Comparison of ENCODE assay signal across 8 mouse cellular contexts in the genomic region with DNA sequence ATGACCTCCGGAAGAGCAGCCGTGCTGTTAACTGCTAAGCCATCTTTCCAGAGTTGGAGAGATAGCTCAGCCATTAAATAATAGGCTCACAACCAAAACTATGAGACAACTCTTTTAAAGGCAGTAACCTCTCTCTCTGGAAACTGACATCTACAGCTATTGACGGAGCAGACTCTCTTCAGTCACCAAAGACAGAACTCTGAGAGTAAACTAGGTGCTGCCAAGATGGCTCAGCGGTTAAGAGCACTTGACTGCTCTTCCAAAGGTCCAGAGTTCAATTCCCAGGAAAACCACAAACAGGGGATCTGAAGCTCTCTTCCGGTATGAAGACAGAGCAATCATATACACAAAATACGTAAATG. TPM values are rescaled to one million over a fixed set of nuclear protein-coding genes. Genes with fewer than 3 reads are reported as not detected.
A peak's percentile ranks its signal among the peaks of the same experiment; 100 is the strongest.
DNase-seq lines count a peak whose midpoint lies in the region; ATAC-seq and TF ChIP-seq lines count a peak whose summit lies in the region.

No protein-coding gene starts in this region.

- intact Hi-C loops in heart, postnatal 10 days (cut with DNase I), result no loop called here

- H3K9ac ChIP-seq in heart, embryonic 12.5 days, result peak overlapping the region; percentile 49
- H3K9ac ChIP-seq in forebrain, embryonic 15.5 days (replicated peaks), result peak overlapping the region; percentile 41; the same call in 1 of the 2 replicates
- peak overlapping the region; percentile 65 for H3K9ac ChIP-seq in liver, embryonic 16.5 days (ENCODE audit: low read depth, low read length)

- H3K36me3 ChIP-seq in heart, embryonic 12.5 days, result no peaks in the 10 kb centered on the region
- peaks cover 28% of the 10 kb centered on the region for H3K36me3 ChIP-seq in E14TG2a.4 (ENCODE audit: insufficient read depth, low read length)
- H3K36me3 ChIP-seq in forebrain, embryonic 15.5 days, result no peaks in the 10 kb centered on the region
- no peaks in the 10 kb centered on the region for H3K36me3 ChIP-seq in liver, embryonic 16.5 days (ENCODE audit: control insufficient read depth, insufficient read depth)

- no peak for DNase-seq in heart, postnatal 10 days
- DNase-seq in adrenal gland, adult (ENCODE audit: inconsistent age in 2 of 2, low spot score in 1 of 2), result no peak
- no peak for DNase-seq in right cerebral cortex, postnatal 25 days

- ATAC-seq in heart, embryonic 12.5 days (ENCODE audit: insufficient number of reproducible peaks, low FRiP score), result no peak
- peak; percentile 30; the same call in 1 of the 2 replicates for ATAC-seq in forebrain, embryonic 15.5 days (replicated peaks)
- ATAC-seq in liver, embryonic 16.5 days (ENCODE audit: low read depth), result no peak
- ATAC-seq in monocyte, adult 5-6 weeks (replicated peaks; ENCODE audit: insufficient number of reproducible peaks, low FRiP score, low TSS enrichment, poor library complexity, severe bottlenecking), result no peak

- WGBS in heart, embryonic 12.5 days, result 15% methylated on average over 6 of the region's 6 CpGs
- WGBS in forebrain, embryonic 15.5 days, result 18% methylated on average over 6 of the region's 6 CpGs
- WGBS in liver, embryonic 16.5 days (ENCODE audit: insufficient replicate concordance), result 17% methylated on average over 6 of the region's 6 CpGs

- H3K27me3 ChIP-seq in heart, embryonic 12.5 days (replicated peaks), result no peaks in the 10 kb centered on the region
- H3K27me3 ChIP-seq in E14TG2a.4 (ENCODE audit: insufficient read depth, low read length), result 0 out of 2 replicates have a peak, but pooled peaks cover under 1% of the 10 kb centered on the region
- no peaks in the 10 kb centered on the region for H3K27me3 ChIP-seq in forebrain, embryonic 15.5 days
- no peaks in the 10 kb centered on the region for H3K27me3 ChIP-seq in liver, embryonic 16.5 days (ENCODE audit: control insufficient read depth, insufficient read depth, low read depth, low read length)

- H3K9me3 ChIP-seq in heart, embryonic 12.5 days (replicated peaks), result no peaks in the 10 kb centered on the region
- H3K9me3 ChIP-seq in E14TG2a.4 (ENCODE audit: low read length), result no peaks in the 10 kb centered on the region
- no peaks in the 10 kb centered on the region for H3K9me3 ChIP-seq in forebrain, embryonic 15.5 days
- H3K9me3 ChIP-seq in liver, embryonic 16.5 days (replicated peaks; ENCODE audit: control insufficient read depth, low read length), result no peaks in the 10 kb centered on the region

- TF ChIP-seq CTCF in E14TG2a.4 (conservative IDR thresholded peaks at IDR 0.05; ENCODE audit: low read length), result no peak

- peak overlapping the region; percentile 73 for H3K4me3 ChIP-seq in heart, embryonic 12.5 days
- H3K4me3 ChIP-seq in E14TG2a.4 (replicated peaks; ENCODE audit: low read length), result peak overlapping the region; percentile 99
- H3K4me3 ChIP-seq in forebrain, embryonic 15.5 days, result peak overlapping the region; percentile 84
- H3K4me3 ChIP-seq in liver, embryonic 16.5 days (ENCODE audit: low read depth, low read length), result peak overlapping the region; percentile 79

- peaks cover 17% of the 10 kb centered on the region for H3K4me1 ChIP-seq in heart, embryonic 12.5 days (replicated peaks)
- H3K4me1 ChIP-seq in E14TG2a.4 (replicated peaks; ENCODE audit: low read depth, low read length), result peaks cover 34% of the 10 kb centered on the region
- H3K4me1 ChIP-seq in forebrain, embryonic 15.5 days, result peaks cover 25% of the 10 kb centered on the region
- H3K4me1 ChIP-seq in liver, embryonic 16.5 days (ENCODE audit: control insufficient read depth, low read depth, low read length), result peaks cover 12% of the 10 kb centered on the region

- H3K27ac ChIP-seq in heart, embryonic 12.5 days (ENCODE audit: poor library complexity, severe bottlenecking), result no peak overlapping the region
- H3K27ac ChIP-seq in forebrain, embryonic 15.5 days (replicated peaks), result peak overlapping the region; percentile 93
- H3K27ac ChIP-seq in liver, embryonic 16.5 days (ENCODE audit: low read length), result peak overlapping the region; percentile 65

- peak overlapping the region; percentile 81 for H3K4me2 ChIP-seq in heart, embryonic 12.5 days
- peak overlapping the region; percentile 72 for H3K4me2 ChIP-seq in forebrain, embryonic 15.5 days (replicated peaks)
- peak overlapping the region; percentile 89 for H3K4me2 ChIP-seq in liver, embryonic 16.5 days (ENCODE audit: low read depth, low read length)

RNA-seq across cellular contexts. Expression of a gene that starts 0.4 kb away (rescaled TPM):
- 58.2 and 65.0 TPM in 2 replicates for polyA plus RNA-seq in heart, embryonic 12.5 days (2016; fragmentation: Nextera tagmentation; extraction: Ambion mirVana)
- 10 to 100 TPM; 45.5 to 48.7 TPM for total RNA-seq in heart, postnatal 10 days (2021)
- polyA plus RNA-seq in forebrain, embryonic 15.5 days (2015; fragmentation: Nextera tagmentation; extraction: Ambion mirVana), result 79.2 and 85.0 TPM in 2 replicates
- 38.1 and 42.0 TPM in 2 replicates for polyA plus RNA-seq in liver, embryonic 16.5 days (2015; fragmentation: Nextera tagmentation; extraction: Ambion mirVana)
- total RNA-seq in monocyte, adult 5-6 weeks (2017), result 36.1 to 44.3 TPM (median 38.6 TPM) in 3 replicates

RNA-seq across cellular contexts. Expression of a gene that starts 8.7 kb away (rescaled TPM):
- 10.2 and 10.5 TPM in 2 replicates for polyA plus RNA-seq in heart, embryonic 12.5 days (2016; fragmentation: Nextera tagmentation; extraction: Ambion mirVana)
- 10 to 100 TPM; 11.5 to 13.1 TPM for total RNA-seq in heart, postnatal 10 days (2021)
- 2.5 and 3.2 TPM in 2 replicates for polyA plus RNA-seq in forebrain, embryonic 15.5 days (2015; fragmentation: Nextera tagmentation; extraction: Ambion mirVana)
- 1.8 and 1.9 TPM in 2 replicates for polyA plus RNA-seq in liver, embryonic 16.5 days (2015; fragmentation: Nextera tagmentation; extraction: Ambion mirVana)
- total RNA-seq in monocyte, adult 5-6 weeks (2017), result 7.1 to 16.9 TPM (median 7.1 TPM) in 3 replicates

RNA-seq across cellular contexts. Expression of a gene that starts 13.8 kb away (rescaled TPM):
- polyA plus RNA-seq in heart, embryonic 12.5 days (2016; fragmentation: Nextera tagmentation; extraction: Ambion mirVana), result 16.7 and 17.4 TPM in 2 replicates
- 1 to 10 TPM; 8.8 to 9.1 TPM for total RNA-seq in heart, postnatal 10 days (2021)
- polyA plus RNA-seq in forebrain, embryonic 15.5 days (2015; fragmentation: Nextera tagmentation; extraction: Ambion mirVana), result 29.5 and 31.9 TPM in 2 replicates
- 7.1 and 7.8 TPM in 2 replicates for polyA plus RNA-seq in liver, embryonic 16.5 days (2015; fragmentation: Nextera tagmentation; extraction: Ambion mirVana)
- total RNA-seq in monocyte, adult 5-6 weeks (2017), result 3.8 to 9.4 TPM (median 6.5 TPM) in 3 replicates

RNA-seq across cellular contexts. Expression of a gene that starts 57.9 kb away (rescaled TPM):
- polyA plus RNA-seq in heart, embryonic 12.5 days (2016; fragmentation: Nextera tagmentation; extraction: Ambion mirVana), result 22.4 and 22.9 TPM in 2 replicates
- total RNA-seq in heart, postnatal 10 days (2021), result 10 to 100 TPM; 21.2 to 21.8 TPM
- 27.5 and 29.0 TPM in 2 replicates for polyA plus RNA-seq in forebrain, embryonic 15.5 days (2015; fragmentation: Nextera tagmentation; extraction: Ambion mirVana)
- polyA plus RNA-seq in liver, embryonic 16.5 days (2015; fragmentation: Nextera tagmentation; extraction: Ambion mirVana), result 2.7 and 3.1 TPM in 2 replicates
- 13.1 to 18.7 TPM (median 16.7 TPM) in 3 replicates for total RNA-seq in monocyte, adult 5-6 weeks (2017)
